Mouse (Mus musculus) hindbrain, embryonic 16.5 days (tissue): ENCODE measurements around the gene Olfr1291-ps1. TPM values are rescaled to one million over a fixed set of nuclear protein-coding genes. Genes with fewer than 3 reads are reported as not detected.

Experiments used
- polyA plus RNA-seq: library from polyadenylated mRNA; unstranded; fragments of >200 nt; fragmentation: Nextera tagmentation; extraction: Ambion mirVana; gene quantifications from 2 replicates; pipeline ENCODE4 v1.2.1, GENCODE M21; 2015

Gene Olfr1291-ps1
- polyA plus RNA-seq, 1 experiment from 2014 or later = not detected

Other genes with a start within 250 kb of the Olfr1291-ps1 start
- not detected in 2 replicates for gene Olfr1276, start 242.7 kb upstream of the Olfr1291-ps1 start, polyA plus RNA-seq
- gene Olfr1277, start 223.1 kb upstream of the Olfr1291-ps1 start, polyA plus RNA-seq = not detected in 2 replicates
- not detected in 2 replicates for gene Olfr1278, start 207.0 kb upstream of the Olfr1291-ps1 start, polyA plus RNA-seq
- gene Olfr1279, start 196.5 kb upstream of the Olfr1291-ps1 start, polyA plus RNA-seq = not detected in 2 replicates
- gene Olfr1280, start 183.2 kb upstream of the Olfr1291-ps1 start, polyA plus RNA-seq = not detected in 2 replicates
- not detected in 2 replicates for gene Olfr1281, start 170.7 kb upstream of the Olfr1291-ps1 start, polyA plus RNA-seq
- gene Olfr1282, start 161.1 kb upstream of the Olfr1291-ps1 start, polyA plus RNA-seq = not detected in 2 replicates
- gene Olfr1283, start 130.4 kb upstream of the Olfr1291-ps1 start, polyA plus RNA-seq = not detected in 2 replicates
- gene Olfr1284, start 121.7 kb upstream of the Olfr1291-ps1 start, polyA plus RNA-seq = not detected in 2 replicates
- gene Olfr1286, start 74.1 kb upstream of the Olfr1291-ps1 start, polyA plus RNA-seq = not detected in 2 replicates
- not detected in 2 replicates for gene Olfr1287, start 48.0 kb upstream of the Olfr1291-ps1 start, polyA plus RNA-seq
- not detected in 2 replicates for gene Olfr1288, start 23.1 kb upstream of the Olfr1291-ps1 start, polyA plus RNA-seq
- gene Olfr1289, start 16.4 kb upstream of the Olfr1291-ps1 start, polyA plus RNA-seq = not detected in 2 replicates
- not detected in 2 replicates for gene Olfr1290, start 3.4 kb upstream of the Olfr1291-ps1 start, polyA plus RNA-seq
- not detected in 2 replicates for gene Olfr1293-ps, start 28.0 kb downstream of the Olfr1291-ps1 start, polyA plus RNA-seq
- not detected in 2 replicates for gene Olfr1294, start 43.1 kb downstream of the Olfr1291-ps1 start, polyA plus RNA-seq
- not detected in 2 replicates for gene Olfr1295, start 72.5 kb downstream of the Olfr1291-ps1 start, polyA plus RNA-seq
- not detected in 2 replicates for gene Olfr1297, start 129.3 kb downstream of the Olfr1291-ps1 start, polyA plus RNA-seq
- not detected in 2 replicates for gene Olfr1298, start 152.0 kb downstream of the Olfr1291-ps1 start, polyA plus RNA-seq
- gene Olfr1299, start 164.2 kb downstream of the Olfr1291-ps1 start, polyA plus RNA-seq = not detected in 2 replicates